Mouse (Mus musculus): Measurements from ENCODE around the gene Pet117.

- TF ChIP-seq POLR2A (IDR thresholded peaks at IDR 0.05; ENCODE audit: control insufficient read depth, low read depth, low read length) (no peak), CTCF (IDR thresholded peaks at IDR 0.05; ENCODE audit: control insufficient read depth, insufficient read depth, insufficient replicate concordance, low read depth, low read length) (no peak)
These were observed 12.9 kb downstream of the Pet117 start for GRCm38 (mm10) chr2:144381741-144382140.
